In the genomic region with DNA sequence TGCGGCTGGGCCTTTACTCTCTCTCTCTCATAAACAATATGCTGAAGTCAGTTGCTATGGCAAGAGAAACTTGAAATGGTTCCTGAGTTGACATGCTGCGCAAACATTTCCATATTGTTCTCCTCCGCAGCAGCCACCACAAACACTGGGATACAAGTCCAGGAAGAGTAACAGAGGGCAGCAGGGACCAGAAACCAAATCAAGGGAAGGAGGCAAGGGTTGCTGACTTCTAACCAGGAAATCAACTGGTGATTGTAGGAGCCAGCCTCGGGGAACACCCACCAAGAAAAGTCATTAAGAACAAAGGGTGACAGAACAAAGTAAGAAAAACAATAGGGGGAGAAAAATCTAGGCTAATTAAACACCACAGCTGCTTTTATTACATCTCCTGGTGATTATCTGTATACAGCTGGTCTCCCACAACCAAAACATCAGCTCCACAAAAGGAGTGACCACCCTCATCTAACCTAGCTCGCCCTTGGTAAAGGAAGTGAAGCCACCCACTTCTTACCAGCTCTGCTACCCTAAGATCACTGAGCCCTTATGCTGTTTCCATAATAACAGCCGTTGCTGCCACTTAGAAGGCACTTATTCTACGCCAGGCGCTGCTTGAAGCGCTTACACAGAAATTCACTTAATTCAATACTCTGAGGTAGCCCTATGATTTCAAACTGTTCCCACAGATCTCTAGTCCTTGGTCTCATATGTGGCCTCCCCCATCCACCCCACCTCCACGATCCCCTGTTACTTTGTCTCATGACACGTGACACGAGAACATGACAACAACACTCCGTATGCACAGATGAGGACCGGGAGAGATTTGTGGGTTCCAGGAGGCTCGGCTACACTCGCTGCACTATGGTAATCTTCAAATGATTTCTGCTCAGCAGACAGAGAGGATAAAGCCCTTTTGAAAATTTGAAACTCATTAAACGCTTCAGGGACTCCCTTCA, we compare ENCODE assay signal across 9 mouse cellular contexts. TPM values are rescaled to one million over a fixed set of nuclear protein-coding genes. Genes with fewer than 3 reads are reported as not detected.
A peak's percentile ranks its signal among the peaks of the same experiment; 100 is the strongest.
DNase-seq lines count a peak whose midpoint lies in the region; ATAC-seq lines count a peak whose summit lies in the region.
"Had no signal": no experiment of that assay in that cellular context is flagged by ENCODE, and none has a peak within 500 bp of the region (broad histone marks: within the 10 kb centered on the region; RNA-seq: fewer than 3 reads in every experiment).

No protein-coding gene starts in this region.

- H3K27me3 ChIP-seq in megakaryocyte, embryonic 14.5 days (replicated peaks), result peaks cover 5% of the 10 kb centered on the region
- no peaks in the 10 kb centered on the region for H3K27me3 ChIP-seq in forebrain, embryonic 16.5 days (replicated peaks; ENCODE audit: control insufficient read depth, insufficient read depth, low read length)
- peaks cover 27% of the 10 kb centered on the region for H3K27me3 ChIP-seq in liver, embryonic 15.5 days
- no peaks in the 10 kb centered on the region for H3K27me3 ChIP-seq in stomach, embryonic 16.5 days (ENCODE audit: control insufficient read depth, insufficient read depth, low read length)

- H3K27ac ChIP-seq in forebrain, embryonic 16.5 days (ENCODE audit: low read length), result no peak overlapping the region; the same call in 1 of the 2 replicates
- H3K27ac ChIP-seq in liver, embryonic 15.5 days (replicated peaks), result no peak overlapping the region
- peak overlapping the region; percentile 73 for H3K27ac ChIP-seq in stomach, embryonic 16.5 days (ENCODE audit: low read length)

- DNase-seq in cerebellum, postnatal 4 days (ENCODE audit: low spot score in 2 of 2), result no peak
- no peak for DNase-seq in thymus, postnatal 10 days (ENCODE audit: low spot score in 2 of 2)
- no peak for DNase-seq in spleen, adult 12 weeks (ENCODE audit: low spot score)
- DNase-seq: kidney, adult 11 months had no signal

- no peaks in the 10 kb centered on the region for H3K36me3 ChIP-seq in megakaryocyte, embryonic 14.5 days (replicated peaks; ENCODE audit: low read length)
- no peaks in the 10 kb centered on the region for H3K36me3 ChIP-seq in forebrain, embryonic 16.5 days (ENCODE audit: control insufficient read depth, insufficient read depth)
- no peaks in the 10 kb centered on the region for H3K36me3 ChIP-seq in liver, embryonic 15.5 days (replicated peaks)
- H3K36me3 ChIP-seq in stomach, embryonic 16.5 days (ENCODE audit: control insufficient read depth, insufficient read depth, low read length), result no peaks in the 10 kb centered on the region

- H3K9me3 ChIP-seq in megakaryocyte, embryonic 14.5 days, result no peaks in the 10 kb centered on the region
- H3K9me3 ChIP-seq in forebrain, embryonic 16.5 days (ENCODE audit: control insufficient read depth, low read length), result no peaks in the 10 kb centered on the region
- no peaks in the 10 kb centered on the region for H3K9me3 ChIP-seq in liver, embryonic 15.5 days (replicated peaks)
- no peaks in the 10 kb centered on the region for H3K9me3 ChIP-seq in stomach, embryonic 16.5 days (replicated peaks; ENCODE audit: control insufficient read depth, low read length)

- peak overlapping the region; percentile 90 for H3K9ac ChIP-seq in forebrain, embryonic 16.5 days (replicated peaks; ENCODE audit: low read depth, low read length)
- no peak overlapping the region for H3K9ac ChIP-seq in liver, embryonic 15.5 days
- peak overlapping the region; percentile 96 for H3K9ac ChIP-seq in stomach, embryonic 16.5 days (ENCODE audit: low read length)

- ATAC-seq in megakaryocyte, adult 5-6 weeks (ENCODE audit: poor library complexity, severe bottlenecking), result no peak
- ATAC-seq in forebrain, embryonic 16.5 days, result peak; percentile 18; the same call in 1 of the 2 replicates
- ATAC-seq in liver, embryonic 15.5 days (ENCODE audit: insufficient read depth), result no peak
- no peak for ATAC-seq in stomach, embryonic 16.5 days (ENCODE audit: insufficient read depth, low FRiP score)

- peak overlapping the region; percentile 94 for H3K4me3 ChIP-seq in megakaryocyte, embryonic 14.5 days (replicated peaks)
- peak overlapping the region; percentile 84 for H3K4me3 ChIP-seq in forebrain, embryonic 16.5 days (replicated peaks; ENCODE audit: low read length)
- H3K4me3 ChIP-seq in liver, embryonic 15.5 days (replicated peaks), result peak overlapping the region; percentile 69; the same call in 1 of the 2 replicates
- H3K4me3 ChIP-seq in stomach, embryonic 16.5 days (replicated peaks; ENCODE audit: low read length), result peak overlapping the region; percentile 85

- WGBS in forebrain, embryonic 16.5 days, result 23% methylated on average over 17 of the region's 17 CpGs
- WGBS in liver, embryonic 15.5 days (ENCODE audit: insufficient replicate concordance), result 58% methylated on average over 17 of the region's 17 CpGs
- 40% methylated on average over 17 of the region's 17 CpGs for WGBS in stomach, embryonic 16.5 days

- peaks cover 35% of the 10 kb centered on the region for H3K4me1 ChIP-seq in megakaryocyte, embryonic 14.5 days
- H3K4me1 ChIP-seq in forebrain, embryonic 16.5 days (replicated peaks; ENCODE audit: control insufficient read depth, insufficient read depth, low read length), result peaks cover 15% of the 10 kb centered on the region
- H3K4me1 ChIP-seq in liver, embryonic 15.5 days (replicated peaks), result peaks cover 33% of the 10 kb centered on the region
- H3K4me1 ChIP-seq in stomach, embryonic 16.5 days (ENCODE audit: control insufficient read depth, insufficient read depth, low read length), result peaks cover 15% of the 10 kb centered on the region

- H3K4me2 ChIP-seq in forebrain, embryonic 16.5 days (ENCODE audit: low read length), result peak overlapping the region; percentile 98
- peak overlapping the region; percentile 95 for H3K4me2 ChIP-seq in liver, embryonic 15.5 days
- H3K4me2 ChIP-seq in stomach, embryonic 16.5 days (ENCODE audit: low read depth, low read length), result peak overlapping the region; percentile 92

RNA-seq across cellular contexts. Expression of gene Zdhhc1, which starts 1.1 kb away (rescaled TPM):
- 5.4 and 9.0 TPM in 2 replicates for polyA plus RNA-seq in megakaryocyte, embryonic 14.5 days (2012; ENCODE audit: insufficient read depth, low replicate concordance)
- 0.52 and 1.2 TPM in 2 replicates for total RNA-seq in megakaryocyte, adult 5-6 weeks (2015)
- total RNA-seq in megakaryocyte, adult 5-6 weeks (2017), result 0.20 and 0.92 TPM in 2 replicates
- 26.3 and 33.3 TPM in 2 replicates for polyA plus RNA-seq in forebrain, embryonic 16.5 days (2015; fragmentation: Nextera tagmentation; extraction: Ambion mirVana)
- polyA plus RNA-seq in liver, embryonic 15.5 days (2015; fragmentation: Nextera tagmentation; extraction: Ambion mirVana), result 1.9 and 2.3 TPM in 2 replicates
- 33.8 and 34.6 TPM in 2 replicates for polyA plus RNA-seq in stomach, embryonic 16.5 days (2015; fragmentation: Nextera tagmentation; extraction: Ambion mirVana)

RNA-seq across cellular contexts. Expression of gene Hsd11b2, which starts 22.9 kb away (rescaled TPM):
- polyA plus RNA-seq in megakaryocyte, embryonic 14.5 days (2012; ENCODE audit: insufficient read depth, low replicate concordance), result 0.12 TPM in 1 of 2 replicates, not detected in the other
- not detected in 2 replicates for total RNA-seq in megakaryocyte, adult 5-6 weeks (2015)
- total RNA-seq in megakaryocyte, adult 5-6 weeks (2017), result not detected in 2 replicates
- polyA plus RNA-seq in forebrain, embryonic 16.5 days (2015; fragmentation: Nextera tagmentation; extraction: Ambion mirVana), result 0.35 and 0.48 TPM in 2 replicates
- polyA plus RNA-seq in liver, embryonic 15.5 days (2015; fragmentation: Nextera tagmentation; extraction: Ambion mirVana), result 0.40 and 0.58 TPM in 2 replicates
- 2.5 and 2.8 TPM in 2 replicates for polyA plus RNA-seq in stomach, embryonic 16.5 days (2015; fragmentation: Nextera tagmentation; extraction: Ambion mirVana)

RNA-seq across cellular contexts. Expression of gene Tppp3, which starts 24.3 kb away (rescaled TPM):
- polyA plus RNA-seq in megakaryocyte, embryonic 14.5 days (2012; ENCODE audit: insufficient read depth, low replicate concordance), result 2.5 and 3.3 TPM in 2 replicates
- total RNA-seq in megakaryocyte, adult 5-6 weeks (2015), result 2.5 and 2.9 TPM in 2 replicates
- 6.5 and 13.4 TPM in 2 replicates for total RNA-seq in megakaryocyte, adult 5-6 weeks (2017)
- polyA plus RNA-seq in forebrain, embryonic 16.5 days (2015; fragmentation: Nextera tagmentation; extraction: Ambion mirVana), result 28.9 and 56.5 TPM in 2 replicates
- polyA plus RNA-seq in liver, embryonic 15.5 days (2015; fragmentation: Nextera tagmentation; extraction: Ambion mirVana), result 3.1 and 4.8 TPM in 2 replicates
- 70.3 and 79.3 TPM in 2 replicates for polyA plus RNA-seq in stomach, embryonic 16.5 days (2015; fragmentation: Nextera tagmentation; extraction: Ambion mirVana)
